Mouse (Mus musculus) cerebellum, adult 8-10 months (tissue): ENCODE data around the gene Ticam1.
A peak's percentile ranks its signal among the peaks of the same experiment; 100 is the strongest.

Source experiments
- DNase-seq: peaks from one replicate; pipeline ENCODE4 v3.0.0; 2022

Ticam1 gene

GRCm38 (mm10) chr17:56290388-56291170 is 14.0 kb upstream of the Ticam1 start:
- no peak for DNase-seq

GRCm38 (mm10) chr17:56289371-56290331 is 13.1 kb upstream of the Ticam1 start:
- no peak for DNase-seq

- DNase-seq = no peak
Observed at GRCm38 (mm10) chr17:56288866-56289265, 12.3 kb upstream of the Ticam1 start.

- DNase-seq = no peak
Observed at GRCm38 (mm10) chr17:56287830-56288229, 11.2 kb upstream of the Ticam1 start.

- no peak for DNase-seq
Observed at GRCm38 (mm10) chr17:56285995-56286394, 9.4 kb upstream of the Ticam1 start.

- DNase-seq = no peak
Observed at GRCm38 (mm10) chr17:56283316-56283715, 6.7 kb upstream of the Ticam1 start.

GRCm38 (mm10) chr17:56282802-56283201 is 6.2 kb upstream of the Ticam1 start:
- no peak for DNase-seq

- no peak for DNase-seq
Observed at GRCm38 (mm10) chr17:56281193-56281592, 4.6 kb upstream of the Ticam1 start.

- DNase-seq = no peak
Observed at GRCm38 (mm10) chr17:56279481-56280155, 3.0 kb upstream of the Ticam1 start.

- DNase-seq = no peak
Observed at GRCm38 (mm10) chr17:56278340-56278739, 1.8 kb upstream of the Ticam1 start.

GRCm38 (mm10) chr17:56277567-56277893 is 944 bp upstream of the Ticam1 start:
- DNase-seq = no peak

- no peak for DNase-seq
Observed at GRCm38 (mm10) chr17:56275842-56276480, 625 bp downstream of the Ticam1 start.

- no peak for DNase-seq
Observed at GRCm38 (mm10) chr17:56273986-56274385, 2.6 kb downstream of the Ticam1 start.

- DNase-seq = no peak
Observed at GRCm38 (mm10) chr17:56273482-56273881, 3.1 kb downstream of the Ticam1 start.

- DNase-seq = no peak
Observed at GRCm38 (mm10) chr17:56272644-56273043, 3.9 kb downstream of the Ticam1 start.

GRCm38 (mm10) chr17:56271609-56272253 is 4.9 kb downstream of the Ticam1 start:
- no peak for DNase-seq

GRCm38 (mm10) chr17:56269741-56270140 is 6.8 kb downstream of the Ticam1 start:
- DNase-seq = no peak

GRCm38 (mm10) chr17:56269153-56269630 is 7.4 kb downstream of the Ticam1 start:
- peak; percentile 69 for DNase-seq

- no peak for DNase-seq
Observed at GRCm38 (mm10) chr17:56266271-56266670, 10.3 kb downstream of the Ticam1 start.

GRCm38 (mm10) chr17:56265869-56266268 is 10.7 kb downstream of the Ticam1 start:
- no peak for DNase-seq

- no peak for DNase-seq
Observed at GRCm38 (mm10) chr17:56265011-56265410, 11.6 kb downstream of the Ticam1 start.

GRCm38 (mm10) chr17:56264020-56264419 is 12.6 kb downstream of the Ticam1 start:
- DNase-seq = peak; percentile 76
